ENCODE assay signal across 19 mouse cellular contexts in the genomic region with DNA sequence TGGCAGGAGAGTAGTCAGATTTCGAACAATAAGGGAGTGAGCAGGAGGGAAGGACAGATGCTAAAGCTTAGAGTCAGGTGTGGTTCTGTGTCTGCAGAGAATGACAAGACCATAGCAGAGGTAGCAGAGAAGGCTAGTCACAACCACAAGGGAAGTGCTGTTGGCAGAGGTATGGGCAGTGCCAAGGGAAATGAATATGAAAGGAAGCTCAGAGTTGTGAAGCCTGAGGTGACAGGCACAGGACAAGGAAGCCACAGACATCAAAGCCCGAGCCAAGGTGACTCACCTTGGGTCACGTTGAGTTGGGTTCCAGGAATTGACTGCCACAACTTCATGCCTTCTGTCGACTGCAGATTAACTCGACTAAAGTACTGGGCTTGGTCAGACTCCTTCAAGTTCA. TPM values are rescaled to one million over a fixed set of nuclear protein-coding genes. Genes with fewer than 3 reads are reported as not detected.
DNase-seq lines count a peak whose midpoint lies in the region; ATAC-seq and TF ChIP-seq lines count a peak whose summit lies in the region.
"Not testable (repeated sequence)": the region's sequence is repeated elsewhere in the genome, so short reads cannot be mapped to it uniquely, and the experiment has no call there.
"Had no signal": no experiment of that assay in that cellular context is flagged by ENCODE, and none has a peak within 500 bp of the region (broad histone marks: within the 10 kb centered on the region; RNA-seq: fewer than 3 reads in every experiment).

No protein-coding gene starts in this region.

- 7% methylated on average over 5 of the region's 5 CpGs for WGBS in bone marrow, adult 2 months
- 70% methylated on average over 5 of the region's 5 CpGs for WGBS in liver, adult 2 months
- 40% methylated on average over 5 of the region's 5 CpGs for WGBS in small intestine, adult 2 months

- H3K79me2 ChIP-seq in MEL (ENCODE audit: control insufficient read depth, insufficient read depth, low read length, poor library complexity); liver, adult 2 months (ENCODE audit: control insufficient read depth, insufficient read depth, low read length): not testable (repeated sequence)

- peak overlapping the region; percentile 3; the same call in 1 of the 2 replicates for H3K27ac ChIP-seq in MEL (ENCODE audit: control insufficient read depth, low read depth, low read length)
- H3K27ac ChIP-seq in bone marrow, adult 2 months (ENCODE audit: control insufficient read depth, insufficient read depth, low read depth, low read length, poor library complexity), result peak overlapping the region; percentile 64
- H3K27ac ChIP-seq in liver, adult 2 months (replicated peaks; ENCODE audit: insufficient read depth, low read depth, low read length), result peak overlapping the region; percentile 43; the same call in 1 of the 2 replicates
- H3K27ac ChIP-seq in small intestine, adult 2 months (ENCODE audit: insufficient read depth, low read depth, low read length), result not testable (repeated sequence)

- peak; percentile 42 to 60 for ATAC-seq in hematopoietic stem cell, adult 5-6 weeks (replicated peaks in 1 of 2; ENCODE audit: insufficient read depth in 1 of 2, low FRiP score in 2 of 2, low TSS enrichment in 1 of 2, low read depth in 1 of 2, poor library complexity in 2 of 2, severe bottlenecking in 2 of 2)

- not testable (repeated sequence) for H3K9ac ChIP-seq in MEL (ENCODE audit: control insufficient read depth, low read depth, low read length, poor library complexity, severe bottlenecking); liver, adult 2 months (ENCODE audit: low read depth, low read length)

- H3K27me3 ChIP-seq in MEL (ENCODE audit: control insufficient read depth in 1 of 2, insufficient read depth in 2 of 2, low read length in 2 of 2); liver, adult 2 months (ENCODE audit: control insufficient read depth, insufficient read depth, low read length); small intestine, adult 2 months (ENCODE audit: control insufficient read depth, insufficient read depth, low read length): not testable (repeated sequence)

- not testable (repeated sequence) for TF ChIP-seq CTCF in MEL (IDR thresholded peaks at IDR 0.05 in 2 of 3, conservative IDR thresholded peaks at IDR 0.05 in 1 of 3; ENCODE audit: control insufficient read depth in 1 of 3, insufficient read depth in 1 of 3, low read depth in 2 of 3, low read length in 3 of 3, poor library complexity in 1 of 3, severe bottlenecking in 1 of 3); bone marrow, adult 2 months (IDR thresholded peaks at IDR 0.05; ENCODE audit: control insufficient read depth, insufficient read depth, low read length); liver, adult 2 months (IDR thresholded peaks at IDR 0.05; ENCODE audit: low read depth, low read length); small intestine, adult 2 months (IDR thresholded peaks at IDR 0.05; ENCODE audit: extremely low read depth, insufficient read length, insufficient replicate concordance, low read depth, low read length)

- 0 out of 4 replicates have a peak, but pooled peaks of 1 of the 2 experiments have one; percentile 3 for TF ChIP-seq EP300 in MEL (IDR thresholded peaks at IDR 0.05; ENCODE audit: low read depth in 1 of 2, low read length in 2 of 2)

- not testable (repeated sequence) for H3K9me3 ChIP-seq in MEL (replicated peaks; ENCODE audit: insufficient read depth, low read length)

- H3K36me3 ChIP-seq in MEL (ENCODE audit: control insufficient read depth in 1 of 2, insufficient read depth in 2 of 2, low read length in 2 of 2); liver, adult 2 months (ENCODE audit: control insufficient read depth, insufficient read depth, low read length); small intestine, adult 2 months (ENCODE audit: control insufficient read depth, insufficient read depth, low read length): not testable (repeated sequence)

- not testable (repeated sequence) for H3K4me3 ChIP-seq in MEL (ENCODE audit: control insufficient read depth in 1 of 2, insufficient read depth in 1 of 2, low read depth in 2 of 2, low read length in 2 of 2); liver, adult 2 months (ENCODE audit: insufficient read depth, low read depth, low read length)
- H3K4me3 ChIP-seq in bone marrow, adult 2 months (replicated peaks; ENCODE audit: control insufficient read depth, low read depth, low read length), result peak overlapping the region; percentile 77
- H3K4me3 ChIP-seq in small intestine, adult 2 months (ENCODE audit: low read depth, low read length), result peak overlapping the region; percentile 34; the same call in 1 of the 2 replicates

- not testable (repeated sequence) for TF ChIP-seq POLR2A in MEL (IDR thresholded peaks at IDR 0.05; ENCODE audit: control insufficient read depth in 1 of 2, insufficient read depth in 1 of 2, low read depth in 1 of 2, low read length in 2 of 2, poor library complexity in 1 of 2); bone marrow, adult 2 months (IDR thresholded peaks at IDR 0.05; ENCODE audit: borderline replicate concordance, control insufficient read depth, low read depth, low read length); liver, adult 2 months (IDR thresholded peaks at IDR 0.05; ENCODE audit: extremely low read depth, insufficient read depth, low read length); small intestine, adult 2 months (IDR thresholded peaks at IDR 0.05; ENCODE audit: low read depth, low read length)

- peaks cover 4 to 20% of the 10 kb centered on the region in 2 experiments; a peak in 3 of 4 replicates for H3K4me1 ChIP-seq in MEL (ENCODE audit: control insufficient read depth in 1 of 2, insufficient read depth in 2 of 2, low read length in 2 of 2)
- H3K4me1 ChIP-seq in bone marrow, adult 2 months (ENCODE audit: control insufficient read depth, insufficient read depth, low read length); liver, adult 2 months (ENCODE audit: control insufficient read depth, insufficient read depth, low read length); small intestine, adult 2 months (ENCODE audit: control insufficient read depth, insufficient read depth, insufficient read length, low read length): not testable (repeated sequence)

- peak; percentile 37 for DNase-seq in MEL (ENCODE audit: low read depth, low spot score)
- not testable (repeated sequence) for DNase-seq in liver, adult 2 months (ENCODE audit: extremely low read depth, low read depth, low spot score)
- DNase-seq in lung, postnatal 36 days, result peak; percentile 24

- TF ChIP-seq RAD21 in MEL (IDR thresholded peaks at IDR 0.05; ENCODE audit: low read depth, low read length), result not testable (repeated sequence)

RNA-seq across cellular contexts. Expression of gene Pilrb1, which starts 1.0 kb away (rescaled TPM):
- total RNA-seq in MEL (2012; rRNA removed), result 4.4 and 12.1 TPM in 2 replicates
- 1 to 10 TPM in 1 of 2 experiments, not detected in 1; 4.5 TPM for polyA plus RNA-seq in MEL (2012; ENCODE audit: insufficient read depth in 1 of 2, insufficient read length in 2 of 2, low read depth in 1 of 2, low replicate concordance in 2 of 2, missing spikeins in 1 of 2)
- polyA plus RNA-seq in bone marrow, adult 2 months (2011; ENCODE audit: insufficient read depth, insufficient read length, low replicate concordance, missing spikeins), result 12.3 and 32.6 TPM in 2 replicates
- 6.0 and 12.3 TPM in 2 replicates for total RNA-seq in hematopoietic stem cell, adult 5-6 weeks (2017)
- total RNA-seq in liver, adult 2 months (2014; rRNA removed), result 3.2 and 6.1 TPM in 2 replicates
- 2.7 and 5.1 TPM in 2 replicates for polyA plus RNA-seq in liver, adult 2 months (2012; rRNA removed)
- polyA plus RNA-seq in small intestine, adult 2 months (2012; rRNA removed), result 4.8 and 5.4 TPM in 2 replicates
- total RNA-seq: forebrain, postnatal 0 days; layer of hippocampus, postnatal 36 days; left cerebral cortex, postnatal 4 days had no signal
- polyA plus RNA-seq: brain, embryonic 14.5 days; C2C12; cerebellum, adult 2 months; forebrain, embryonic 12.5 days; forebrain, postnatal 0 days; hindbrain, embryonic 10.5 days; hindbrain, embryonic 15.5 days; midbrain, embryonic 14.5 days; neural tube, embryonic 15.5 days had no signal

RNA-seq across cellular contexts. Expression of gene Pilrb2, which starts 14.7 kb away (rescaled TPM):
- total RNA-seq in MEL (2012; rRNA removed), result 32.1 and 71.7 TPM in 2 replicates
- polyA plus RNA-seq in MEL (2012; ENCODE audit: insufficient read depth in 1 of 2, insufficient read length in 2 of 2, low read depth in 1 of 2, low replicate concordance in 2 of 2, missing spikeins in 1 of 2), result 10 to 100 TPM in 1 of 2 experiments, not detected in 1; 25.9 TPM
- polyA plus RNA-seq in bone marrow, adult 2 months (2011; ENCODE audit: insufficient read depth, insufficient read length, low replicate concordance, missing spikeins), result 30.9 and 80.6 TPM in 2 replicates
- 3.7 and 17.8 TPM in 2 replicates for total RNA-seq in hematopoietic stem cell, adult 5-6 weeks (2017)
- 2.1 and 3.7 TPM in 2 replicates for total RNA-seq in liver, adult 2 months (2014; rRNA removed)
- 2.2 and 4.4 TPM in 2 replicates for polyA plus RNA-seq in liver, adult 2 months (2012; rRNA removed)
- 3.7 and 5.2 TPM in 2 replicates for polyA plus RNA-seq in small intestine, adult 2 months (2012; rRNA removed)
- total RNA-seq: forebrain, postnatal 0 days; gastrocnemius, adult 8-10 months; layer of hippocampus, postnatal 36 days; left cerebral cortex, postnatal 4 days had no signal
- polyA plus RNA-seq: C2C12; embryonic facial prominence, embryonic 10.5 days; forebrain, embryonic 12.5 days; forebrain, postnatal 0 days; hindbrain, embryonic 15.5 days; neural tube, embryonic 15.5 days had no signal

RNA-seq across cellular contexts. Expression of gene Pilra, which starts 20.8 kb away (rescaled TPM):
- total RNA-seq in MEL (2012; rRNA removed), result 0.36 and 1.5 TPM in 2 replicates
- polyA plus RNA-seq in MEL (2012; ENCODE audit: insufficient read depth in 1 of 2, insufficient read length in 2 of 2, low read depth in 1 of 2, low replicate concordance in 2 of 2, missing spikeins in 1 of 2), result under 1 TPM in 1 of 2 experiments, not detected in 1; 0.89 TPM
- 27.5 and 45.8 TPM in 2 replicates for polyA plus RNA-seq in bone marrow, adult 2 months (2011; ENCODE audit: insufficient read depth, insufficient read length, low replicate concordance, missing spikeins)
- total RNA-seq in hematopoietic stem cell, adult 5-6 weeks (2017), result 17.7 and 22.2 TPM in 2 replicates
- total RNA-seq in liver, adult 2 months (2014; rRNA removed), result 3.2 TPM in 2 replicates
- 2.3 and 2.4 TPM in 2 replicates for polyA plus RNA-seq in liver, adult 2 months (2012; rRNA removed)
- polyA plus RNA-seq in small intestine, adult 2 months (2012; rRNA removed), result 4.3 and 5.0 TPM in 2 replicates
